Comparison of ENCODE assay signal across 30 mouse cellular contexts in the genomic region with DNA sequence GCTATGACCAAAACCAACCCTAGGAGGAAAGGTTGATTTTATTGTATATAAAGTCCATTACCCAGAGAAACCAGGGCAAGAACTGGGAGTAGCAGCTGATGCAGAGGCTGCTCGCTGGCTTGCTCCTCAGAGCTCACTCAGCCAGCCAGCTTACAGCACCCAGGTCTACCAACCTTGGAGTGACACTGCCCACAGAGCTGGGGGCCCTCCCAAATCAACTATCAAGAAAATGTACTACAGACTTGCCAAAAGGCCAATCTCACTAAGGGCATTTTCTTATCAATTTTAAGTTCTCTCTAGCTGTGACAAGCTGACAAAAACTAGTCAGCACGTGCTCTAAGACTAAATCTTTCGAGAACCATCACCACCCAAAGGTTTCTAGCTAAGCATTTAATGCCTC. TPM values are rescaled to one million over a fixed set of nuclear protein-coding genes. Genes with fewer than 3 reads are reported as not detected.
DNase-seq lines count a peak whose midpoint lies in the region; ATAC-seq and TF ChIP-seq lines count a peak whose summit lies in the region.
"Had no signal": no experiment of that assay in that cellular context is flagged by ENCODE, and none has a peak within 500 bp of the region (broad histone marks: within the 10 kb centered on the region; RNA-seq: fewer than 3 reads in every experiment).

No protein-coding gene starts in this region.

- H3K4me3 ChIP-seq in intestine, embryonic 14.5 days (ENCODE audit: low read depth, low read length): no peak overlapping the region
- H3K4me3 ChIP-seq in intestine, embryonic 16.5 days (ENCODE audit: low read length): no peak overlapping the region
- no peak overlapping the region for H3K4me3 ChIP-seq in liver, embryonic 13.5 days (replicated peaks)
- H3K4me3 ChIP-seq in liver, embryonic 16.5 days (ENCODE audit: low read depth, low read length): no peak overlapping the region
- no peak overlapping the region for H3K4me3 ChIP-seq in layer of hippocampus, adult 2 months
- no peak overlapping the region for H3K4me3 ChIP-seq in gastrocnemius, adult 2 months
- H3K4me3 ChIP-seq: forebrain, embryonic 10.5 days; forebrain, embryonic 13.5 days; hindbrain, embryonic 12.5 days had no signal

- no peak overlapping the region for H3K9ac ChIP-seq in intestine, embryonic 14.5 days (ENCODE audit: low read length)
- H3K9ac ChIP-seq in intestine, embryonic 16.5 days (ENCODE audit: low read depth, low read length): no peak overlapping the region
- peak overlapping the region; percentile 4; the same call in 1 of the 2 replicates for H3K9ac ChIP-seq in liver, embryonic 13.5 days
- H3K9ac ChIP-seq in liver, embryonic 16.5 days (ENCODE audit: low read depth, low read length): no peak overlapping the region
- H3K9ac ChIP-seq: forebrain, embryonic 13.5 days; hindbrain, embryonic 12.5 days had no signal

- DNase-seq in intestine, embryonic 14.5 days (ENCODE audit: low spot score): peak; percentile 12
- DNase-seq in liver, embryonic 13.5 days: peak; percentile 36
- DNase-seq in layer of hippocampus, adult 2 months (ENCODE audit: low spot score in 2 of 2): no peak
- DNase-seq in layer of hippocampus, adult 18-20 months (ENCODE audit: low spot score in 2 of 2): no peak
- no peak for DNase-seq in left cerebral cortex, postnatal 36 days (ENCODE audit: low spot score in 2 of 2)
- DNase-seq in gastrocnemius, adult 2 months: no peak
- DNase-seq: adrenal gland, adult 8-10 months; adrenal gland, postnatal 25 days; cerebellum, adult 18-20 months; cerebellum, postnatal 14 days; gastrocnemius, postnatal 14 days had no signal

- no peak for TF ChIP-seq CTCF in layer of hippocampus, adult 2 months (conservative IDR thresholded peaks at IDR 0.05)
- no peak for TF ChIP-seq CTCF in gastrocnemius, adult 2 months (IDR thresholded peaks at IDR 0.05)

- ATAC-seq in intestine, embryonic 14.5 days (replicated peaks; ENCODE audit: low FRiP score, low TSS enrichment, low read depth): no peak
- no peak for ATAC-seq in intestine, embryonic 16.5 days
- ATAC-seq in liver, embryonic 13.5 days (ENCODE audit: low read depth): peak; percentile 64
- peak; percentile 60 for ATAC-seq in liver, embryonic 16.5 days (ENCODE audit: low read depth)
- ATAC-seq: activated CD4-positive, CD25-positive, alpha-beta regulatory T cell, adult 4 months; forebrain, embryonic 13.5 days; forebrain, embryonic 16.5 days had no signal

- no peaks in the 10 kb centered on the region for H3K9me3 ChIP-seq in intestine, embryonic 14.5 days (ENCODE audit: control insufficient read depth, low read length)
- H3K9me3 ChIP-seq in intestine, embryonic 16.5 days (ENCODE audit: control insufficient read depth, low read length): no peaks in the 10 kb centered on the region
- no peaks in the 10 kb centered on the region for H3K9me3 ChIP-seq in liver, embryonic 13.5 days (replicated peaks)
- no peaks in the 10 kb centered on the region for H3K9me3 ChIP-seq in liver, embryonic 16.5 days (replicated peaks; ENCODE audit: control insufficient read depth, low read length)
- H3K9me3 ChIP-seq: forebrain, embryonic 10.5 days; forebrain, embryonic 13.5 days; hindbrain, embryonic 12.5 days had no signal

- peaks cover 77% of the 10 kb centered on the region for H3K36me3 ChIP-seq in intestine, embryonic 14.5 days (ENCODE audit: control insufficient read depth, insufficient read depth, low read length)
- H3K36me3 ChIP-seq in intestine, embryonic 16.5 days (ENCODE audit: control insufficient read depth, insufficient read depth, low read length): peaks cover 18% of the 10 kb centered on the region
- H3K36me3 ChIP-seq in liver, embryonic 13.5 days: peaks cover 80% of the 10 kb centered on the region
- peaks cover 42% of the 10 kb centered on the region for H3K36me3 ChIP-seq in liver, embryonic 16.5 days (ENCODE audit: control insufficient read depth, insufficient read depth)

- H3K4me1 ChIP-seq in intestine, embryonic 14.5 days (replicated peaks; ENCODE audit: control insufficient read depth, insufficient read depth, low read length): peaks cover 14% of the 10 kb centered on the region
- H3K4me1 ChIP-seq in intestine, embryonic 16.5 days (ENCODE audit: control insufficient read depth, insufficient read depth, low read length): peaks cover 16% of the 10 kb centered on the region
- peaks cover 64% of the 10 kb centered on the region for H3K4me1 ChIP-seq in liver, embryonic 13.5 days (replicated peaks)
- peaks cover 54% of the 10 kb centered on the region for H3K4me1 ChIP-seq in liver, embryonic 16.5 days (ENCODE audit: control insufficient read depth, low read depth, low read length)

- H3K27me3 ChIP-seq in intestine, embryonic 14.5 days (replicated peaks; ENCODE audit: control insufficient read depth, insufficient read depth, low read length): no peaks in the 10 kb centered on the region
- H3K27me3 ChIP-seq in intestine, embryonic 16.5 days (replicated peaks; ENCODE audit: control insufficient read depth, insufficient read depth, low read length): no peaks in the 10 kb centered on the region
- H3K27me3 ChIP-seq in liver, embryonic 13.5 days: no peaks in the 10 kb centered on the region
- no peaks in the 10 kb centered on the region for H3K27me3 ChIP-seq in liver, embryonic 16.5 days (ENCODE audit: control insufficient read depth, insufficient read depth, low read depth, low read length)
- H3K27me3 ChIP-seq: forebrain, embryonic 13.5 days; hindbrain, embryonic 12.5 days had no signal

- WGBS in intestine, embryonic 14.5 days: 90% methylated on average over 3 of the region's 3 CpGs
- WGBS in intestine, embryonic 16.5 days: 85% methylated on average over 3 of the region's 3 CpGs
- 35% methylated on average over 3 of the region's 3 CpGs for WGBS in liver, embryonic 13.5 days (ENCODE audit: insufficient replicate concordance)
- whole genome bisulfite sequencing in liver, embryonic 16.5 days (ENCODE audit: insufficient replicate concordance): 35% methylated on average over 3 of the region's 3 CpGs

- no peak overlapping the region for H3K4me2 ChIP-seq in intestine, embryonic 14.5 days (ENCODE audit: low read length)
- H3K4me2 ChIP-seq in intestine, embryonic 16.5 days (ENCODE audit: low read depth, low read length): no peak overlapping the region
- no peak overlapping the region for H3K4me2 ChIP-seq in liver, embryonic 13.5 days
- H3K4me2 ChIP-seq in liver, embryonic 16.5 days (ENCODE audit: low read depth, low read length): no peak overlapping the region; the same call in 1 of the 2 replicates
- H3K4me2 ChIP-seq: forebrain, embryonic 13.5 days; heart, embryonic 11.5 days; hindbrain, embryonic 12.5 days had no signal

- intact Hi-C loops in left cerebral cortex, postnatal 36 days (cut with DNase I): no loop called here
- intact Hi-C loops in gastrocnemius, adult 2 months (cut with DNase I): no loop called here

- H3K27ac ChIP-seq in intestine, embryonic 14.5 days (ENCODE audit: low read depth): no peak overlapping the region
- H3K27ac ChIP-seq in intestine, embryonic 16.5 days (ENCODE audit: low read length): no peak overlapping the region
- H3K27ac ChIP-seq in liver, embryonic 13.5 days: peak overlapping the region; percentile 35
- no peak overlapping the region; the same call in none of the 2 replicates for H3K27ac ChIP-seq in liver, embryonic 16.5 days (ENCODE audit: low read length)
- no peak overlapping the region for H3K27ac ChIP-seq in layer of hippocampus, adult 2 months
- no peak overlapping the region for H3K27ac ChIP-seq in gastrocnemius, adult 2 months
- H3K27ac ChIP-seq: forebrain, embryonic 10.5 days; forebrain, embryonic 13.5 days; hindbrain, embryonic 12.5 days had no signal

RNA-seq across cellular contexts. Expression of gene Gm9999, which starts 12.2 kb away (rescaled TPM):
- polyA plus RNA-seq in intestine, embryonic 14.5 days (2014; fragmentation: Nextera tagmentation; extraction: Ambion mirVana): not detected in 2 replicates
- not detected in 2 replicates for polyA plus RNA-seq in intestine, embryonic 16.5 days (2015; fragmentation: Nextera tagmentation; extraction: Ambion mirVana)
- polyA plus RNA-seq in liver, embryonic 13.5 days (2015; fragmentation: Nextera tagmentation; extraction: Ambion mirVana): not detected in 2 replicates
- polyA plus RNA-seq in liver, embryonic 16.5 days (2015; fragmentation: Nextera tagmentation; extraction: Ambion mirVana): not detected in 2 replicates
- total RNA-seq in layer of hippocampus, adult 2 months (2021): not detected
- total RNA-seq in layer of hippocampus, adult 18-20 months (2021): not detected
- total RNA-seq in left cerebral cortex, postnatal 36 days (2021): not detected
- total RNA-seq in gastrocnemius, adult 2 months (2021): not detected
- total RNA-seq: adrenal gland, adult 8-10 months; adrenal gland, postnatal 25 days; ES-E14; gastrocnemius, adult 18-20 months; gastrocnemius, postnatal 14 days; gastrocnemius, postnatal 4 days; heart, adult 8-10 months; heart, postnatal 25 days; hematopoietic stem cell, adult 5-6 weeks had no signal
- polyA plus RNA-seq: activated CD4-positive, CD25-positive, alpha-beta regulatory T cell, adult 4 months; brain, embryonic 14.5 days; embryonic facial prominence, embryonic 11.5 days; embryonic facial prominence, embryonic 14.5 days; forebrain, embryonic 10.5 days; forebrain, embryonic 13.5 days; forebrain, embryonic 16.5 days; heart, embryonic 11.5 days; heart, embryonic 14.5 days; heart, postnatal 0 days; hindbrain, embryonic 12.5 days had no signal

RNA-seq across cellular contexts. Expression of gene Spty2d1, which starts 12.7 kb away (rescaled TPM):
- 17.6 and 18.0 TPM in 2 replicates for polyA plus RNA-seq in intestine, embryonic 14.5 days (2014; fragmentation: Nextera tagmentation; extraction: Ambion mirVana)
- 15.2 and 16.5 TPM in 2 replicates for polyA plus RNA-seq in intestine, embryonic 16.5 days (2015; fragmentation: Nextera tagmentation; extraction: Ambion mirVana)
- polyA plus RNA-seq in liver, embryonic 13.5 days (2015; fragmentation: Nextera tagmentation; extraction: Ambion mirVana): 10.6 and 13.1 TPM in 2 replicates
- polyA plus RNA-seq in liver, embryonic 16.5 days (2015; fragmentation: Nextera tagmentation; extraction: Ambion mirVana): 12.1 and 12.6 TPM in 2 replicates
- 10 to 100 TPM; 15.4 to 16.0 TPM for total RNA-seq in layer of hippocampus, adult 2 months (2021)
- total RNA-seq in layer of hippocampus, adult 18-20 months (2021): 10 to 100 TPM; 18.7 to 20.4 TPM
- 10 to 100 TPM; 15.1 TPM for total RNA-seq in left cerebral cortex, postnatal 36 days (2021)
- total RNA-seq in gastrocnemius, adult 2 months (2021): 1 to 10 TPM; 4.1 to 5.7 TPM

RNA-seq across cellular contexts. Expression of gene Uevld, which starts 37.2 kb away (rescaled TPM):
- 11.4 and 12.6 TPM in 2 replicates for polyA plus RNA-seq in intestine, embryonic 14.5 days (2014; fragmentation: Nextera tagmentation; extraction: Ambion mirVana)
- polyA plus RNA-seq in intestine, embryonic 16.5 days (2015; fragmentation: Nextera tagmentation; extraction: Ambion mirVana): 10.0 and 10.1 TPM in 2 replicates
- 5.3 and 6.2 TPM in 2 replicates for polyA plus RNA-seq in liver, embryonic 13.5 days (2015; fragmentation: Nextera tagmentation; extraction: Ambion mirVana)
- polyA plus RNA-seq in liver, embryonic 16.5 days (2015; fragmentation: Nextera tagmentation; extraction: Ambion mirVana): 5.8 and 6.8 TPM in 2 replicates
- 10 to 100 TPM; 14.5 to 15.7 TPM for total RNA-seq in layer of hippocampus, adult 2 months (2021)
- total RNA-seq in layer of hippocampus, adult 18-20 months (2021): 10 to 100 TPM; 14.3 to 16.4 TPM
- 10 to 100 TPM; 11.9 to 12.1 TPM for total RNA-seq in left cerebral cortex, postnatal 36 days (2021)
- total RNA-seq in gastrocnemius, adult 2 months (2021): 10 to 100 TPM; 11.2 to 11.9 TPM

RNA-seq across cellular contexts. Expression of gene Tmem86a, which starts 54.8 kb away (rescaled TPM):
- polyA plus RNA-seq in intestine, embryonic 14.5 days (2014; fragmentation: Nextera tagmentation; extraction: Ambion mirVana): 30.6 and 31.4 TPM in 2 replicates
- polyA plus RNA-seq in intestine, embryonic 16.5 days (2015; fragmentation: Nextera tagmentation; extraction: Ambion mirVana): 59.3 and 63.1 TPM in 2 replicates
- 23.8 and 23.9 TPM in 2 replicates for polyA plus RNA-seq in liver, embryonic 13.5 days (2015; fragmentation: Nextera tagmentation; extraction: Ambion mirVana)
- polyA plus RNA-seq in liver, embryonic 16.5 days (2015; fragmentation: Nextera tagmentation; extraction: Ambion mirVana): 25.3 and 25.6 TPM in 2 replicates
- total RNA-seq in layer of hippocampus, adult 2 months (2021): 10 to 100 TPM in 1 of 2 experiments, 1 to 10 TPM in 1; 9.8 to 14.0 TPM
- total RNA-seq in layer of hippocampus, adult 18-20 months (2021): 10 to 100 TPM in 1 of 2 experiments, 1 to 10 TPM in 1; 9.4 to 11.7 TPM
- 10 to 100 TPM; 15.1 to 17.1 TPM for total RNA-seq in left cerebral cortex, postnatal 36 days (2021)
- total RNA-seq in gastrocnemius, adult 2 months (2021): 1 to 10 TPM; 4.0 to 4.8 TPM

Comparison
In these comparisons a context has a peak if more than half of its experiments do, and no peak if none do; other contexts are left out.
1. ATAC-seq: peak in liver, embryonic 13.5 days (single experiment) and liver, embryonic 16.5 days (single experiment); none in intestine, embryonic 14.5 days (single experiment) and intestine, embryonic 16.5 days (single experiment).
2. DNase-seq: peak in intestine, embryonic 14.5 days (single experiment) and liver, embryonic 13.5 days (single experiment); none in layer of hippocampus, adult 2 months (0 of 2), layer of hippocampus, adult 18-20 months (0 of 2), left cerebral cortex, postnatal 36 days (0 of 2) and gastrocnemius, adult 2 months (single experiment).